Mouse (Mus musculus) embryo, embryonic 11 days (tissue): ENCODE results near the gene Cped1.

Experiments
- DNase-seq: peaks from one replicate; pipeline ENCODE4 v3.0.0-alpha.2; 2015

Gene Cped1

DNA sequence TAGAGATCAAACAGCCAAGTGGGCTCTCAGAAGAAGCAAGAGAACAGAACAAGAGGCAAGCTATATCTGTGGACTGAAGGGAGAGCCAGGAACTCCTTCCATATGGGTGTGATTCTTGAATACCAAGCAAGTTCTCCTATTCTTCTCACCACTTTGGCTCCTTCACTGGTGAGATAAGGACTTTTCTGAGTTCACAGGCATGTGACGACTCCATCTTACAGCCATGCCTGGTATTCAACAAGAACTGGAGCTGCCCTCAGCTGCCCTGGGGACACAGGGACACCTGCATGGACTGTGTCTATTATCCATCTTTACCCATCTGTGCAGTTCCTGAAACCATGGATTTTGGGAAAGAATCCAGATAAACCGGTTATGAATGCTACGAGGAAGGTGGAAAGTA lies 15.2 kb downstream of the Cped1 start:
- DNase-seq = no peak

DNA sequence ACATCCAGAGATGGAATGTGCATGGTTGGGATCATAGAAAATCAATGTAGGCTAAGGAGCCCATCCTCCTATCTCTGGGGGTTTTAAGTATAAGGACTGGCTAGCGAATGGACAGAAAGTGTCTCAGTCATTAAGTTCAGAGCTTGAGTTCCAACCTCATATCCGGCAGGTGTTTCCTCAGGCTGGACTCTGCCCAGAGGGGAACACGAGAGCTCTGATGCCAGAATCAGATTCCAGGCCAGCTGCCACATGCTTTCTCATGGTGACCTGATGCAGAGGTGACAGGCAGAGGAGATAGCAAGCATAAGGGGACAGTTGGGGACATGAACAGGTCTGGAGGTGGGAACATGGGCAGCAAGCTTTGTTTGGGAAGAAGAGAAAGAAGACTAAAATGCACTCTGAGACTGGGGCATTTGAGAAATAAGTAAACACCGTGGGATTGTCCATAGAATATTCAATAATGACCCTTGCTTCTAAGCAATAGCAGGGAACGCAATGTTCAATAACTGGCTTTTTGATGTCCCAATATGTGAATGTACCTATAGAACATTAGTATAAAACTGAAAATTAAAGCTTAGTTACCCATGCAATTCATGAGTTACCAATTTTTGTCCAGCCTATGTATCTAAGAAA lies 15.7 kb downstream of the Cped1 start:
- DNase-seq = no peak

DNA sequence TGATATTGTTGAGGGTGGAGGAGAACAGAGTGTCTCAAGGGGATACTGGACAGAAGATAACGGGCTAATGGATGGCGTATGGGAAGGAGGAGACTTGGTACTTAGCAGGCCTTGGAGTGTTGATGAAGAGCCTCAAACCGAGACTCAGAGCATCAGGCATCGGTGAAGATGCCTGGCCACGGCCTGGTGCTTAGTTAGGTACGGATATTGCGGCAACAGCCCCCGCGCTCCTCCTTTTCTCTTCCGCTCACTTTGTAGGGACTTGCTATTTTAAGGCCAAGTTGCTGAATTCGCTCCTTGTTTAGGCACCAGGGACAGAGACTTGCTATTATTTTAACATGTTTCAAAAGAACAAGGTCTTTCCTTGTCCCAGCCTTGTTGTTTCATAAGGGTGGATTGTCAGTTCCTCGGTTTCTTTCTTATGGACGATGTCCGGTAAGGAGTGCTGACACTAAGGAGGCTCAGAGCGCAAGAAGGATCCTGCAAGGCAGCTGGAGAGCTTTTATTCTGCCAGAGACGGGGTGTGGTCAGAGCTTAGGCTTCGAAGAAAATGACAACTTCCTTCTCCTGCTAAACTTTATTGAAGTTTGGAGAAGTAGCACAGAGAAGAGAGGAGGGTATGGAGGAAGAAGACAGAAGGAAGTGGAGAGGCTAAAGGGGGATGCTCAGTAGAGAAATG lies 16.9 kb downstream of the Cped1 start:
- no peak for DNase-seq

DNA sequence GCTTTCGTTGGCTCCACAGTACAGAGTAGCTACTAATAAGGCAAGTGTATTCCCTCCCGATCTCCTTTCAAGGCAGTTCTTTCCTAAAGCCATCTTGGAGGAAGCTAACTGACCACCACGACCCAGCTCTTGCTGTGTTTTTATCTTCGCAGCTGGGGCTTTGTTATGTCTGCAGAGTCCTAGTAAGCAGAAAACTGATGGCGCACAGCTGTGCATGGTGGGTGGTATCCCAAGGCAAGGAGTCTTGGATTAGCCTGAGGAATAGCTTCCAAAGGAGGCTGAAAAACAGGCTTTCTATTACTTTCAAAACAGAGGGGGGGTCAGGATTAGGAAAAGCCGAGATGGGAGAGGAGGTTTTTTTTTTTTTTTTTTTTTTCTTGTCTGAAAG lies 17.5 kb downstream of the Cped1 start:
- peak; percentile 75 for DNase-seq

DNA sequence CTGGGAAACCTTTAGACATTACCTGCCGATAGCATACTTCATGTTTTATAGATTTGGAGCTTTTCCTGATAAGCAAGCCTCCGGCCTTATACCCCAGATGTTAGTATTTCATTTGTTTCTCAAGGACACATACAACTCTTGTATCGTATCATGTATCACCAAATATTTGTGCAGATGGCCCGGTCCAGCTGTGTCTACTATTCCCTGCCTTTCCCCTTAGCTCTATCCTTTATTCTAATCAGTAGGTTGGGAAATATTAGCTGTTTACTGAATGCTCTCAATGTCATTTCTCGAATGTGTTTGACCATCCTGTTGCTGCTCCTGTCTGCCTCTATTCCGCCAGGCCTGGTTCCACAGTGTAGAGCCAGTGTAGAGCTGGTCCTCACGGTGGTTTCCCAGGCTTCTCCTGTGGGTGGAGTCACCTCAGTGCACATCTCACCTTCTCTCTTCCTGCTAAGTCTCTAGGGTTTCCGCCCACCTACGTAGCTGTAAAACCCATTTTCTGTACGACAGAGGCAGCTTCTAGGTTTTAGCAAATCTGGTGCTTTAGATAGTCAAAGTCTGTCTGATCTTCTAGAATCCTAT lies 18.3 kb downstream of the Cped1 start:
- DNase-seq = no peak

DNA sequence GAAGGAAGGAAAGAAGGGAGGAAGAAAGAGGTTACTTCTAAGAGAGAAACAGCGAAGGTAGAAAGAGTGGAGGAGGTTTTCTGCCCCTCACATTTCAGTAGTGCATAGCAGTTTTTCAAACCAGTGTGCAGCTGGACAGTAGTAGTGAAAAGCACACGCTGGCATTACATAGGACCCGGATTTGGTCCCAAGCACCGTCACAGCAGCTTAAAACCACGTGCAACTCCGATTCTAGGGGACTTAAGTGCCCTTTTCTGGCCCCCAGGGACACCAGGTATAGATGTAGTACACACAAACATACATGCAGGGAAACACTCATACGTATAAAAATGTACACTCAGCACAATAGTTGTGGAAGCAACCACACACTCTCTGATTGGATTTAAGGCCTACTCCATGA lies 22.6 kb downstream of the Cped1 start:
- no peak for DNase-seq

DNA sequence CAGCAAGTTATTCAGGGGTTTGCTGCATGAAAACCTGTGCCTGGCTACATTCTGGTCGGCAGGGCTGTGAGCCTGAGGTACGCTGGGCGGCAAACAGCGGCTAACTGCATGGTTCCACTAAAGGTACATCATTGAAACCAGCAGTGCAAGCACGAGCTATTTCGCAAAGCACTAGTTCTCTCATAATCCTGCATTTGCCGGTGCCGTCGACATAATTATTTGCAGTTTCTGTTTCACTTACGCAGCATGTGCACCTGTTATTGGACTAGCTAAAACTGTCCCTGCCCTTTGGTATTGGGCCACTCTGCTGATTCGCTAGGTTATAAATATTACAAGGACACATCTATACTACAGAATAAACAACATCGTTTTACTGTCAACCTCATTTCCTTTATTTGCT lies 24.5 kb downstream of the Cped1 start:
- DNase-seq = no peak

DNA sequence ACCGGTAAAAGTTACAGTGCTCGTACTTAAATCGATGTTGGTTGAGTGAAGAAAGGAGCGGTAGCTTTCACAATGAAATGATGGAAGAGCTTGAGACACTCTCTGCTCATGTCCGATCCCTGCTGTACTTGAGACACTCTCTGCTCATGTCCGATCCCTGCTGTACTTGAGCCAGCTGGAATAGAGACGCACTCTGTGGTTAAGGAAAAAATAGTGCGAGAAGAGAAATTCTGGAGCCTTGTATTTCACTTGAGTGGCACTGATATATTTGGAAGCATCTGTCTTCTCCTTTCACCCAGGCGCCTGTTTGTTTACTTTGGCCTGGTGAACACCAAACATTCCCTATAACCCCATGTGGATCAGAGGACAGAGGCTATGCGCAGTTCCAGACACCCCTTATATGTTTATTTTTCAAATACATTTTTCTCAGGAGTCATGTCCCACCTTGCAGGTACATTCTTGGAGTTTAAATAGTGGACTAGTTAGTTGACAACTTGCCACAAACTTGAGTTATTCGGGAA lies 25.1 kb downstream of the Cped1 start:
- DNase-seq = no peak

DNA sequence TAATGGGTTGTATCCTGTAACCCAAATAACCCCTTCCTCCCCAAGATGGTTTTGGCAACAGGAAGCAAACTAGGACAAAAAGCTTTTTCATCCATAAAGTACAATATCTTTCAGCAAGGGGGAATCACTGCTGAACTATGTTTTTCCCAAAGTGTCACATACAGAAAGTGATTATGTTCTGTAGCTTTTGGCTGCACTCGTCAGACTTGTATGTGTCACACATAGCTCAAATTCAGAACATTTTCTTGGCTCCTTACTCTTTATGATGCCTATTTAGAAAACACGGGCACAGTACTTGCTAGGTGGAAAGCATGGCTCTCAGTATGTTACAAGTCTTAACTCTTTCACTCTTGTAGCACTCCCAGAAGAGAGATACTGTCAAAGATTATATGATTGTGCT lies 25.8 kb downstream of the Cped1 start:
- no peak for DNase-seq

DNA sequence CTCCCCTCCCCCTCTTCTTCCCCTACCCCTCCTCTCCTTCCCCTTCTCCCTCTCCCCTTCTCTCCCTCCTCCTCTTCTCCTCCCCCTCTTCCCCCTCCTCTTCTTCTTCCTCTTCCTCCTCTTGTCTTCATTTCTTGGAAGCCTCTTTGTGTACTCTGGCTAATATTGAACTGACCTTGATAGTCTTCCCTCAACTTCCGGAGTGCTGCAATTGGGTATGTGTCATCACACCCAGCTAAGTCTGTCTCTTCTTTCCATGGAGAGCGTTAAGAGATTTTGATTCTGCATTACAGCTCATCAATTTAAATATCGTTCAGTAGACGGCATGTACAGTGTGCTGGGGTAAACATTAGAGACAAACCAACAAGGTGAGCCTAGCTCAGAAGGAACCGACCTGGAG lies 26.4 kb downstream of the Cped1 start:
- no peak for DNase-seq

DNA sequence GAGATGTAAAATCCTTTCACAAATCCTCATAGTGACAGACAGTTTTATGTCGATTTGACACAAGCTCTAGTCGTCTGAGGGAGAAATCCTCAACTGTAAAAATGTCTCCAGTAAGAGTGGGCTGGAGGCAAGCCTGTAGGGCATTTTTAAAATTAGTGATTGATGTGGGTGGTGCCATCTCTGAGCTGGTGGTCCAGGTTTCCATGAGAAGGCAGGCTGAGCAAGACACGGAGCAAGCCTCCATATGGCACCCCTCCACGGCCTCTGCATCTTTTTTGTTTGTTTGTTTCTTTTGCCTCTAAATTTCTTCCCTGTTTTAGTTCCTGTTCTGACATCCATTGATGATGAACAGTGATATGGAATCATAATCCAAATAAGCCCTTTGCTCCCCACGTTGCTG lies 26.8 kb downstream of the Cped1 start:
- DNase-seq = no peak

DNA sequence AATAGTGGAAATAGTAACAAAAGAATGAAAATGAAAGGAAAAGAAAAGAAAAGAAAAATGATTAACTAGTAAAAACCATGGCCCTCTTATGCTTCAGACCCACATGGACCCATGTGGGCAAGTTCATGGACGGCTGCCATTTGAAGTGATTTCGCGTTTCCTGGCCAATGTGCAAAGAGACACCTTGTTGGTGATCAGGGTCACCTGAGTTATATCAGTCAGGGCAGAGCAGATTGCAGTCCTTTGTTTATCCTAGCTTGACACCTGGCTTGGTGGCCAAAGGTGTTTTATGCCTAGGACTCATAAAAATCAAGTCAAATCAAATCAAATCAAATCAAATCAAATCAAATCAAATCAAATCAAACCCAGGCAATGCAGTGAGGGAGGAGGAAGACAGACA lies 27.7 kb downstream of the Cped1 start:
- no peak for DNase-seq

DNA sequence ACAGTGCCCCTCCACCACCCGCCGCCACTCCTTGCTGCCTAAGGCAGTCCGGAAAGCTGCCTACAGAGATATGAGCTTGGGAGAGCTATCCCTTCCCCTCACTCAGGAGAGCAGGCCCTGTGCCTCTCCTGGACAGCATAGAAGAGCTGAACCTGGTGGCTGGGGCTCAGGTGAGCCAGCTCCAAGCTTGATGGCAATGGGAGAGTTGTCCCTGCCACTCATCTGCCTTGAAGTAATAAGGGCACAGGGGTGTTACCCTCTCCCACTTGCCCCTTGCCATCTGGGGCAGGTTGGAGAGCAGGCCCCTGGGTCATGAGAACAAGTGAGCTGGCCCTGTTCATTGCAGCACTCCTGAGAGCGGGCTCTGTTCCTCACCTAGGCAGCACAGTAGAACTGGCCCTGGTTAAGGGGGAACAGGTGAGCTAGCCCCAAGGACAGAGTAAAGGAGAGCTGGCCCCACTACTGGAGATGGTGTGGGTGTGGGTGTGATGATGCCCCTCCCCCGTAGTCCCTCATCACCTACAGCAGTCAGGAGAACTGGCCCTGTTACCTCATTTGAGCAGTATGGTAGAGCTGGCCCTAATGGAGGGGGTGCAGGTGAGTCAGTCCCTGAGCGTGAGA lies 28.7 kb downstream of the Cped1 start:
- DNase-seq = no peak

DNA sequence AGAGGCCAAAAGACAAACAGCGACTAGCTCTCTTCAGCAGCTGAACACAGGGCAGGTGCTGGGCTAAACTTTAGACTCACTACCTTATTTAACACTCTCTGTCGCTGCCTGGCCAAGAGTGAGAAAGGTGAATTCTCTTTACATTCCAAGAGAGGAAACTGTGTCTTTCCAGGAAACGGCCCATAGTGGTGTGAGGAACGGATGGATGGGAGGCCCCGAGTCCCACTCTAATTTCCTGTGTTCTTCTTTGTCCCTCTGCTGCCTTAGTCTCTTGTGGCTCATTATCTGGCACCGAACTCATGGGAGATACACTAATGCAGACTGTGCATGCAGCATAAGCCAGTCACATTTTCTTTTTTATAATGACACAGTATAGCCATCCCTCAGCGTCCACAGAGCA lies 31.9 kb downstream of the Cped1 start:
- no peak for DNase-seq

DNA sequence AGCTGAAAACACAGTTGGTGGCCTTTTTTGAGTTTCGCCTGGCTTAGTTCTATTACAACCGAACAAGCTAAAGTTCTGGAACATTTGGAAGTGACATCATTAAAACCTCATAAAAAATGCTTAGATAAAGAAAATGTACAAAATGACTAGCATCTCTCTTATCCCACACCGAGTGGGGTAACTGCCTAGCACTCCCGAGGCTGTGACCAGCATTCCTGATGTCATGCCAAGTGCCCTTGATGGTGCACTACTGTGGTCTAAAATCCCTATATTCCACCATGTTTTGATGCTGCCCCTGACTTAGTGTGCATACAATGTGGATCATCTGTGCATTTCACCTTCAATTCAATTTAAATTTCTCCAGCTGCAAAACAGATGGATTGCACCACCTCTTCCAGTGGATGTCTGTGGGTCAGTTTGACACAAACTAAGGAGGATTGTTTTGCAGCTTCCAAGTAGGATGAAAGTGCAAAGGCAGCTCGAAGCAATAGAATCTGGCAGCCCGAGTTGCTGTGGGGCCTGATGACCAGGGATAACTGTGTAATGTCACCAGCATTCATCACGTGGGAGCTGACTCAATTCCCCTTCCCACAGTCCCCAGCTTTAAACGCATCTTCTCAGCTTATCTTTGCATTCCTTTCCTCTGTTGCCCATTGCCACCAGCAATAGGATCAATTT lies 33.2 kb downstream of the Cped1 start:
- no peak for DNase-seq

DNA sequence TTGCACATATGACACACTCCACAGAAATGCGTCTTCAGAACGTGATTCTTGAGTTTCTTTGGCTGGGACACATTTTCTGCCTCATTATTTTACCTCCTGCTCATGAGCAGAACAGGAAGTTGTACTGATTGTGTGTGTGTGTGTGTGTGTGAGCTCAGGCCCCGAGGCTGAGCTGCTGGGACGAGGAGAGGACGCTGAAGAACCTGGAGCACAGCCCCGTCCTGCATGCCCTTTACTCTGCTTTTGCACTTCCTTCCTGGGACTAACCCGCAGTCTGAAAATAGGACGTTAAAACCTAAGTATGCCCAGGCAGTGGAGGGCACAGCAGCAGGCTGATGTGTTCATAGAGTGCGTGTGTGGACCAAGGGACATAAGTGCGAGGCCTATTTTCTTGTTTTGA lies 33.9 kb downstream of the Cped1 start:
- DNase-seq = peak; percentile 31

DNA sequence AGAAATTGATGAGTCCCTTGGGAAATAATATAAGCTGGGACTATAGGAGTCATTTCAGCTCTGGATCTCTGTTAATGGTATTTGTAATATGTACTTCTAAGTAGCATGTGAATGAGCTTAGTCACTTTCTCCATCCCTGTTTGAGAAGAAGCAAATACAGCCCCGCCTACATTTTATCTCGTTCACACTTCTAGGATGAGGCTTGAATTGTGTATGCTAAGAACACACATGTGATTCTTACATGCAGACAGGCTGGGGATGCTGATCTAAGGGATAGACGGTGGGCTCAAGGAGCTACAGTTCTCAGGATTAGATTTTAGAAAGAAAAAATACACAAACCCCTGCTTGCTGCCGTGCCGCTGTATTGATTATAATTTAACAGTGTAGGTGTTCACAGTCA lies 35.0 kb downstream of the Cped1 start:
- DNase-seq = no peak

DNA sequence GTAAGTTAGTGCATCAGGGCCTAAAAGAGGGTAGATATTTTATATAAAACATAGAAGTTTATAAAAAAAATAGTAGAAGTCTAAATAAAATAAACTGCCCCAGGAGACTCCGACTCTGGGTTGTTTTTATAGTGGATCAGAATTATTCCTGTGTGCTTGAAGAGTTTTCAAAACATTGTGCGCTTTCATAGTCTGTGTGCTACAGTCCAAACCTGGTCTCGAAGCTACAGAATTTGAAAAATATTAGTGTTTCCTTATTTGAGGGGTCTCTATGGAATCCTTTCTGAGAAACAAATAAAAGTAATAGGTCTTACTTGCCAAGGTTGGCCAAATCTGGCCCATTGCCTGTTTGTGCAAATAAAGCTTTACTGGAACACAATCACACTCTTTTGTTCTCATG lies 35.6 kb downstream of the Cped1 start:
- DNase-seq = no peak

DNA sequence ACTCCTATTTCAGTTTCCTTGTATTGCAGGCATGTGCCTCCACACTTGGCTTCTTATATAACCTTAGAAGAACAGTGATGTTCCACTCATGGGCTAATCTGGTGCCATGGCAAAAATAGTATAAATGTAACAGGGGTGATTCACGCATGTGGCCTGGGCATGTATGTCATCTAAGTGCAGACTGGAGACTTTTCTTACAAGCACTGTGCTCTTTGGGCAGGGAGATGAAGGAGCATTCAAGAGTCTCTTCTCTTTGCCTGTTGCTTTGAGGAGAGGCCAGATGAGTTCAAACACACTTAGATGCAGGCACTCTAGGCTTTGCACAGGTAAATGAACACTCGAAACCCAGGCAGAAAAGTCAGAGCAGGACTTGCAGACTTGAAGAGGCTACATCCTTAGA lies 38.5 kb downstream of the Cped1 start:
- DNase-seq = no peak

DNA sequence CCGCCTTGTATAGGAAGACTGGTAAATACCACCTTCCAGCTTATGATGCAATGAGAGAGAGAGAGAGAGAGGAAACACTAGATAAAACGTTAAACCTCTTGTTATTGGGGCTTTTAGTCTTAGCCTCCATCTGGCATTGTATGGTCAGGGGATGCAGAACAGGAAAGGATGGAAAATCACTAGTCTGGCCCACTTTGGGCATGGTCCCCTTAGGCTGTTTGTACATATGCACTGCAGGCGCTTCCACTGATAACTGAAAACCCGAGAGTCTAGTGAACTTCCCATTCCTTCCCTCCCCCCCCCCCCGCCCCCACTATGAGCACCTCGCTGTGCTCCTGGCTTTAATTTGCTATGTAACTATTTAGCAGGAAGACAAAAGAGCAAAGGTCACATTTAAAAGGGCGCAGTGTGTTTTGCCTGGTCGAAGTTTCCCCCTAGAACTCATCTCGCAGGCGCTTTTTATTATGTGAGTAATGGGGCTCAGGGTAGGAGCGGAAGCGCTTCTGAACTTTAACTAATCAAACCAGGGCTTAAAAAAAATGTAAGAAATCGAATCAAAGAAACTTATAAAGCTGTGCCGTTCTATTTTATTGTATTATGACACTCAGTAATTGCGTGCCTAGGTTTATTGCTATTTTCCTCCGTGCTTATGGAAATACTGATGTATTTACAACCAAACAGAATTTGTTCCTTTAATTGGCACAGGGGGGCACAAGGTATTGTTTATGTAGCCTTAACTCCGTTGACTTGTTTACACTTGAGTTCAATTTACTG lies 40.1 kb downstream of the Cped1 start:
- DNase-seq = peak; percentile 85

DNA sequence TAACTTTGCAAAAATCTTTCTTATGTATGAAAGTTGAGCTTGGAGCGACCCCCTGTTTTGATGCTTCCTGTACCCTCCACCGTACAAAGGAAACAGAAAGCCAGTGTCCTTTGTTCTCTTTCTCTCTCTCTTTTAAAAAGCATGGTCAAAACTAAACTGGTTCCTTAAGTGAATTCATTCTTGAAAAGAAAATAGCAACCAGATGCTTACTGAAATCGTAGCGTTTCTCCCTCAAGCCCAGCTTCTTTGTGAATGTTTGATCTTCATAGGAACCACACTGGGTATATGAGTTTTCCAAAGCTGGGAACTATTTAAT lies 40.6 kb downstream of the Cped1 start:
- peak; percentile 64 for DNase-seq

DNA sequence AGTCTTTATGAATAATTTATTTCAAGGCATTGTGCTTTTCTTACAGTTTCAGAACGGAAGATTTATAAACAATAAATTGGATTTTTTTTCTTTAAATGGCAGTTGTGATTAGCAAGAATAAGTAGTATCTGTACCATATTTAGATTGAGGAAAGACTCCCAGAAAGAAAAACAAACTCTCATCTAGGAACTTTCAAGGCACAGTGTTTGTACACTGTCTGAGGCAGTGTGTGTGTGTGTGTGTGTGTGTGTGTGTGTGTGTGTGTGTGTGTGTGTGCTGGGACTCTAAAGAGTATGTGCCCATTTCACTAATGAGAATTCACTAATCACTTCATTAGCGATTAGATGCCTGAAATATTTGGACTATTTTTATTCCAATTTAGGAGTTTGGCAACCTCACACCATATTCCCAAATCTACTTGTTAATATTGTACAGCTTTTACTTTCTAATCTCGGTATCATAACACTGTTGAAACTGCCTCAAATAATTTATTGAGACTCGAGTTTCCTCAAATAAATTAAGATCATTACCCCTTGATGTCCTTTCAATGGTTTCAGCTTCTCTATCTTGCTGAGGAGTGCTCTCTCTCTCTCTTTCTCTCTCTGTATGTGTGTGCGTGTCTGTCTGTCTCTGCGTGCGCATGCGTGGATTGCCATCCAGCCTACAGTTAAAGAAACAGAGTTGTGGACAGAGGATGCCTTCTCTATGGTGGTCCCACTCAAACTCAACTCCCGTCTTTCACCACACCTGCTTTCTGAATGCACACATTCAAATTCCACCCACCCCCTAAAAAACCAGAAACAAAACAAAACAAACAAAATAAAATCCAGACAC lies 41.3 kb downstream of the Cped1 start:
- DNase-seq = no peak
